In genomic region chr17:69120533-69121358, GRCm38 (mm10) we compare ENCODE assay signal across 8 mouse cellular contexts. TPM values are rescaled to one million over a fixed set of nuclear protein-coding genes. Genes with fewer than 3 reads are reported as not detected.
A peak's percentile ranks its signal among the peaks of the same experiment; 100 is the strongest.
DNase-seq lines count a peak whose midpoint lies in the region; ATAC-seq and TF ChIP-seq lines count a peak whose summit lies in the region.

No protein-coding gene starts in this region.

- H3K36me3 ChIP-seq in forebrain, embryonic 16.5 days (ENCODE audit: control insufficient read depth, insufficient read depth): no peaks in the 10 kb centered on the region
- H3K36me3 ChIP-seq in limb, embryonic 14.5 days (ENCODE audit: control insufficient read depth, insufficient read depth, low read length): no peaks in the 10 kb centered on the region
- no peaks in the 10 kb centered on the region for H3K36me3 ChIP-seq in neural tube, embryonic 12.5 days

- 5% methylated on average over 19 of the region's 19 CpGs for WGBS in forebrain, embryonic 16.5 days
- 4% methylated on average over 19 of the region's 19 CpGs for WGBS in limb, embryonic 14.5 days
- WGBS in neural tube, embryonic 12.5 days: 11% methylated on average over 19 of the region's 19 CpGs

- peak; percentile 78 for ATAC-seq in forebrain, embryonic 16.5 days
- peak; percentile 53; the same call in 1 of the 2 replicates for ATAC-seq in limb, embryonic 14.5 days (ENCODE audit: low FRiP score, low read depth)
- peak; percentile 82 for ATAC-seq in neural tube, embryonic 12.5 days (ENCODE audit: low FRiP score, low read depth)
- ATAC-seq in megakaryocyte-erythroid progenitor cell, adult 5-6 weeks (replicated peaks; ENCODE audit: low FRiP score, low TSS enrichment, poor library complexity, severe bottlenecking): no peak

- no peaks in the 10 kb centered on the region for H3K9me3 ChIP-seq in forebrain, embryonic 16.5 days (ENCODE audit: control insufficient read depth, low read length)
- H3K9me3 ChIP-seq in limb, embryonic 14.5 days (ENCODE audit: control insufficient read depth, low read length): no peaks in the 10 kb centered on the region
- H3K9me3 ChIP-seq in neural tube, embryonic 12.5 days: no peaks in the 10 kb centered on the region

- H3K4me1 ChIP-seq in forebrain, embryonic 16.5 days (replicated peaks; ENCODE audit: control insufficient read depth, insufficient read depth, low read length): peaks cover 19% of the 10 kb centered on the region
- peaks cover 8% of the 10 kb centered on the region; the same call in 1 of the 2 replicates for H3K4me1 ChIP-seq in limb, embryonic 14.5 days (ENCODE audit: control insufficient read depth, insufficient read depth, low read length)
- peaks cover 15% of the 10 kb centered on the region for H3K4me1 ChIP-seq in neural tube, embryonic 12.5 days

- TF ChIP-seq POLR2A in limb, embryonic 14.5 days (IDR thresholded peaks at IDR 0.05; ENCODE audit: borderline replicate concordance, extremely low read depth, insufficient read depth, insufficient read length): no peak

- no peak overlapping the region for H3K27ac ChIP-seq in forebrain, embryonic 16.5 days (ENCODE audit: low read length)
- no peak overlapping the region for H3K27ac ChIP-seq in limb, embryonic 14.5 days (replicated peaks; ENCODE audit: low read depth, low read length)
- H3K27ac ChIP-seq in neural tube, embryonic 12.5 days: no peak overlapping the region

- DNase-seq in adrenal gland, postnatal 10 days: peak; percentile 10
- no peak for DNase-seq in adrenal gland, adult 18-20 months (ENCODE audit: low spot score in 2 of 2)
- DNase-seq in cerebellum, adult 11-12 months: peak; percentile 34
- peak; percentile 68 for DNase-seq in limb, embryonic 14.5 days (ENCODE audit: low spot score)
- DNase-seq in gastrocnemius, postnatal 4 days (ENCODE audit: low spot score in 2 of 2): no peak

- H3K4me2 ChIP-seq in forebrain, embryonic 16.5 days (ENCODE audit: low read length): peak overlapping the region; percentile 54
- peak overlapping the region; percentile 48 for H3K4me2 ChIP-seq in limb, embryonic 14.5 days (replicated peaks; ENCODE audit: low read depth, low read length, severe bottlenecking)
- H3K4me2 ChIP-seq in neural tube, embryonic 12.5 days (replicated peaks): peak overlapping the region; percentile 54

- peak overlapping the region; percentile 10; the same call in 1 of the 2 replicates for H3K4me3 ChIP-seq in forebrain, embryonic 16.5 days (replicated peaks; ENCODE audit: low read length)
- peak overlapping the region; percentile 21 for H3K4me3 ChIP-seq in limb, embryonic 14.5 days (replicated peaks; ENCODE audit: low read length)
- H3K4me3 ChIP-seq in neural tube, embryonic 12.5 days: peak overlapping the region; percentile 1; the same call in 1 of the 2 replicates

- no peaks in the 10 kb centered on the region for H3K27me3 ChIP-seq in forebrain, embryonic 16.5 days (replicated peaks; ENCODE audit: control insufficient read depth, insufficient read depth, low read length)
- H3K27me3 ChIP-seq in limb, embryonic 14.5 days (ENCODE audit: control insufficient read depth, insufficient read depth, low read length): no peaks in the 10 kb centered on the region
- no peaks in the 10 kb centered on the region; the same call in 1 of the 2 replicates for H3K27me3 ChIP-seq in neural tube, embryonic 12.5 days (replicated peaks)

- H3K9ac ChIP-seq in forebrain, embryonic 16.5 days (replicated peaks; ENCODE audit: low read depth, low read length): no peak overlapping the region
- peak overlapping the region; percentile 35 for H3K9ac ChIP-seq in limb, embryonic 14.5 days (ENCODE audit: low read depth, low read length, severe bottlenecking)
- H3K9ac ChIP-seq in neural tube, embryonic 12.5 days: no peak overlapping the region

RNA-seq across cellular contexts. Expression of gene Epb41l3, which starts 45.3 kb away (rescaled TPM):
- total RNA-seq in adrenal gland, postnatal 10 days (2021): 10 to 100 TPM; 17.9 to 27.0 TPM
- total RNA-seq in adrenal gland, adult 18-20 months (2021): 10 to 100 TPM; 16.2 to 24.2 TPM
- 82.8 and 84.2 TPM in 2 replicates for polyA plus RNA-seq in forebrain, embryonic 16.5 days (2015; fragmentation: Nextera tagmentation; extraction: Ambion mirVana)
- 80.2 and 102 TPM in 2 replicates for polyA plus RNA-seq in limb, embryonic 14.5 days (2012; rRNA removed)
- polyA plus RNA-seq in limb, embryonic 14.5 days (2014; fragmentation: Nextera tagmentation; extraction: Ambion mirVana): 140 and 157 TPM in 2 replicates
- 97.8 and 117 TPM in 2 replicates for polyA plus RNA-seq in neural tube, embryonic 12.5 days (2016; fragmentation: Nextera tagmentation; extraction: Ambion mirVana)
- 10 to 100 TPM; 51.6 to 65.5 TPM for total RNA-seq in gastrocnemius, postnatal 4 days (2021)
- total RNA-seq in megakaryocyte-erythroid progenitor cell, adult 5-6 weeks (2014; fragmentation: Nextera tagmentation): 0.28 TPM in 1 of 2 replicates, not detected in the other
- total RNA-seq in megakaryocyte-erythroid progenitor cell, adult 5-6 weeks (2017): 2.4 TPM in 1 of 2 replicates, not detected in the other

Comparison
In these comparisons a context has a peak if more than half of its experiments do, and no peak if none do; other contexts are left out.
1. DNase-seq: peak in adrenal gland, postnatal 10 days (single experiment), cerebellum, adult 11-12 months (single experiment) and limb, embryonic 14.5 days (single experiment); none in adrenal gland, adult 18-20 months (0 of 2) and gastrocnemius, postnatal 4 days (0 of 2).
2. RNA of gene Epb41l3, which starts 45.3 kb away (total RNA-seq): 51.6 to 65.5 TPM in gastrocnemius, postnatal 4 days, 17.9 to 27.0 TPM in adrenal gland, postnatal 10 days and 16.2 to 24.2 TPM in adrenal gland, adult 18-20 months; 0.28 to 2.4 TPM in megakaryocyte-erythroid progenitor cell, adult 5-6 weeks; every median in the first group is over 4 times any median in the second.
3. Peak in every context shown above with its lines, with median percentiles within 50 percentile points of each other: H3K4me2 ChIP-seq and H3K4me3 ChIP-seq.